Mouse (Mus musculus) intestine, postnatal 0 days (tissue): ENCODE measurements at regions not wholly inside any gene's neighbourhood (a gene's known extent, or its start where the extent isn't known, plus 50 kb on each side); places are given as distances from the start of the nearest gene placed in this dataset.

ENCODE experiments used
- ATAC-seq: fragments of 200-750 bp; cut with Nextera tagmentation; 2 replicates; pipeline ENCODE4 v1.8.0; 2017; ENCODE audit warnings: mild to moderate bottlenecking, moderate TSS enrichment, moderate library complexity
- H3K27ac ChIP-seq: fragments of 300-500 bp; sonication (generic); 2 replicates; pipeline ENCODE4 v1.5.1; 2014; ENCODE audit warnings: mild to moderate bottlenecking, low read depth, low read length, moderate library complexity
- H3K27me3 ChIP-seq: fragments of 300-500 bp; sonication (generic); replicated peaks from 2 replicates; pipeline ENCODE4 v1.6.1; 2014; ENCODE audit warnings: low read length, mixed read lengths; ENCODE audit not compliant: control insufficient read depth, insufficient read depth
- H3K36me3 ChIP-seq: fragments of 300-500 bp; sonication (generic); 2 replicates; pipeline ENCODE4 v1.6.1; 2014; ENCODE audit warnings: mild to moderate bottlenecking, moderate library complexity; ENCODE audit not compliant: control insufficient read depth, insufficient read depth
- H3K4me1 ChIP-seq: fragments of 300-500 bp; sonication (generic); replicated peaks from 2 replicates; pipeline ENCODE4 v1.6.1; 2014; ENCODE audit warnings: antibody characterized with exemption, low read length, mixed read lengths; ENCODE audit not compliant: control insufficient read depth, insufficient read depth
- H3K4me2 ChIP-seq: fragments of 300-500 bp; sonication (generic); replicated peaks from 2 replicates; pipeline ENCODE4 v1.6.1; 2014; ENCODE audit warnings: low read depth, mild to moderate bottlenecking, moderate library complexity
- H3K4me3 ChIP-seq: fragments of 300-500 bp; sonication (generic); 2 replicates; pipeline ENCODE4 v1.5.1; 2014; ENCODE audit warnings: low read depth, low read length
- H3K9ac ChIP-seq: fragments of 300-500 bp; sonication (generic); 2 replicates; pipeline ENCODE4 v1.6.1; 2014; ENCODE audit warnings: mild to moderate bottlenecking, low read depth, low read length
- H3K9me3 ChIP-seq: fragments of 300-500 bp; sonication (generic); 2 replicates; pipeline ENCODE4 v1.6.1; 2016; ENCODE audit warnings: mixed run types; ENCODE audit not compliant: control insufficient read depth
- CTCF ChIP-seq: sonication (generic); IDR thresholded peaks from 2 replicates; pipeline ENCODE4 v1.5.1; 2016; ENCODE audit warnings: low read depth, mild to moderate bottlenecking, control low read depth, antibody characterized with exemption, moderate library complexity
- WGBS: fragments of 180-500 bp; shearing (Covaris S2); extraction: QIAGEN DNeasy Blood & Tissue Kit; methylation state at CpG from one replicate; pipeline ENCODE4 v1.1.7; 2014; 5-methylcytosine and 5-hydroxymethylcytosine counted together

DNA sequence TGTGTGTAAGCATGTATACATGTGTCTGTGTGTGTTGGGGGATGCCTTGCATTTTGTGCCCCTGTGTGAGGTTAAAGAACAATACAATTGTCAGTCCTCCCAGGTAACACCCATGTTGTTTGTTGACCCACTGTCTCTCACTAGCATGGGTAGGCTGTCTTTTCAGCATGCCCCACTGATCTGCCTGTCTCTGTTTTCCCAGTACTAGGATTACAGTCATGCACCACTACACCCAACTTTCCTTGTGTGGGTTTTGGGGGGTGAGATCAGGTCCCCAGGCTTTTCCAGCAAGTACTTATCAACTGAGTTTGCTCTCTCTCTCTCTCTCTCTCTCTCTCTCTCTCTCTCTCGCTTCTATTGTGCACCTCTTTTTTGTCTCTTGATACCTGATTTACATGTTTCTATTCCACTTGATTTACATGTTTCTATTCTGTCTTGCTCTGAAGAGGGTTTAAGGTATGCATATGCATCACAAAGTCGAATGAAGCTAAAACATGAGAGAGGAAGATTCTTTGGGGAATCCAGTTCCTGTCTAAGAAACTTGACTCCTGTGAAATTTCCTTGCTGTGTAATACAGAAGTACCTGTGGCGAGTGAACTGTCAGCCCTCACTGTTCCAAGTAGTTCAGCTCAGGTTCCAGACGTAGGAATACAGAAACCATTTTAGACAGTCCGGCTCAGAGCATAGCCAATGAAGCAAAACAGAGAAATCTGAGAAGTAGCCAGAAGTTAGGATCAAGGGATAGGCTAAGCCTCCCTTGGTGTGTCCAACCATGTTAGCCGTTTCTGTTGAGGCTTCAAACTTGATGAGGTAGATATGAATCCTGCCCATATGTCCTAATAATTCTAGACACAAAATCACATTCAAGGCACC lies 491.6 kb upstream of the Kif2a start:
- ATAC-seq, result no peak
- Histone ChIP-seq H3K36me3 (no peaks in the 10 kb centered on the region), H3K4me2 (no peak overlapping the region), H3K27me3 (no peaks in the 10 kb centered on the region), H3K4me1 (no peaks in the 10 kb centered on the region), H3K9ac (no peak overlapping the region), H3K9me3 (no peaks in the 10 kb centered on the region), H3K27ac (no peak overlapping the region), H3K4me3 (no peak overlapping the region)
- TF ChIP-seq CTCF, result no peak
- 71% methylated on average over 6 of the region's 6 CpGs for WGBS

DNA sequence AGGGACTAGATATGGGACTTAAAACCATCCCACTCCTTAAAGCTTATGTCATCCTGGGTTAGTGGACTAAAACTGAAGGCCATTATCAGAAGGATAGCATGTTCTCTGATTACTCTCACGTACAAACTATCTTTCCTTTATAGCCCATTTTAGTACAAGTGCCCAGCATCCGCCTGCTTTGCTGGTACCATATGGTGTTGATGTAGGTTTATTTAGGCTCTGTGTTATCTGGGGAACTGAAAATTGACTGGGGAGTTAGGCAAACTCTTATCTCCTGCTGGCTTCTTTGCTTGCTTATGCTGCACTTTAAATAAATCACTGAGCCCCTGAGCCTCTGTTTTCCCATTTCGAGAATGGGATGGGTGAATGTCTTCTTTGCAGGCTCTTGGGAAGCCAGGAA lies 485.4 kb upstream of the Kif2a start:
- no peak overlapping the region for H3K27ac ChIP-seq
- H3K9ac ChIP-seq, result no peak overlapping the region
- no peaks in the 10 kb centered on the region for H3K4me1 ChIP-seq
- no peak for TF ChIP-seq CTCF
- no peaks in the 10 kb centered on the region for H3K36me3 ChIP-seq
- H3K4me2 ChIP-seq, result no peak overlapping the region
- no peak overlapping the region for H3K4me3 ChIP-seq
- 20% methylated on average over 3 of the region's 3 CpGs for WGBS
- no peak for ATAC-seq
- H3K9me3 ChIP-seq, result no peaks in the 10 kb centered on the region
- H3K27me3 ChIP-seq, result no peaks in the 10 kb centered on the region

DNA sequence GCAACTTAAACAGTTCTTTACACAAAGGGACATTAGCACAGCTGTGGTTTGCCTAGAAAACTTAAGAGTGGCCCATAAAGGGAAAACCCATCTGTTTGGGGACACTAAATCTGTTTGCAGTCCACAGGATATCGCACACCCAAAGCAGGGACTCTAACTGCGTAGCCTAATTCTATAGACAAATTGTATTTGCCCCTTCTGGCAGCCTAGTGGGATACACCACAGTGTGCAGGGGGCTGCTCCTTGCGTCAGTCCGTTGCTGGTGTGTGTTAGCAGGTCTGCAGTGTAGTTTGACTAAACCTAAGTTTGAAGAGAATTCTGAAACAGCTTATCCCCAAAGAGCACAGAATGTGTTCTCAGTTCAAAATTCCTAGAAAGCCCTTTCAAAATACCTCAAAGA lies 484.9 kb upstream of the Kif2a start:
- no peaks in the 10 kb centered on the region for H3K9me3 ChIP-seq
- WGBS, result 65% methylated on average over 4 of the region's 4 CpGs
- no peak overlapping the region for H3K4me3 ChIP-seq
- no peak for TF ChIP-seq CTCF
- H3K36me3 ChIP-seq, result no peaks in the 10 kb centered on the region
- ATAC-seq, result no peak
- no peak overlapping the region for H3K9ac ChIP-seq
- H3K4me1 ChIP-seq, result no peaks in the 10 kb centered on the region
- H3K27ac ChIP-seq, result no peak overlapping the region
- H3K27me3 ChIP-seq, result no peaks in the 10 kb centered on the region
- H3K4me2 ChIP-seq, result no peak overlapping the region

GRCm38 (mm10) chr13:107505318-107505717 lies 483.4 kb upstream of the Kif2a start:
- H3K27ac ChIP-seq, result no peak overlapping the region

DNA sequence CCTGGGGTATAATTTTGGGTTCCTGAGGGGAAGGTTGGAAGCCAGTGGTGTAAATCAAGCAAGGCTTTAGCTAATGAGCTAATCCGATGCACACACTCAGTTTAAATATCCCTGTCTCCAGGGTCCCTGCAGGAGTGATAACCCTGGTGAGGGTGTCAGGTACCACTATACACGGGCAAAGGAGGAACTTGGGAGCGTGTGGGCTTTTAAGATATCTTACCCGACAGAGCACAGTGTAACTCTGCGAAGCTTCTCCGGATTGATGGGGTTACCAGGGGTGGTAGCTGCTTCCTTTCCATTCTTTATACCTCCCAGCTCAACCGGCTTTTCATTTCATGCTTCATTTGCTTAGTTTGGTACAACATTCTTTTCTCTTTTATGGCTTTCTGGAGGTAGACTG lies 480.3 kb upstream of the Kif2a start:
- TF ChIP-seq CTCF, result no peak
- 60% methylated on average over 7 of the region's 7 CpGs for WGBS
- Histone ChIP-seq H3K36me3 (no peaks in the 10 kb centered on the region), H3K4me3 (no peak overlapping the region), H3K9me3 (no peaks in the 10 kb centered on the region), H3K4me1 (no peaks in the 10 kb centered on the region), H3K4me2 (no peak overlapping the region), H3K27ac (no peak overlapping the region), H3K27me3 (no peaks in the 10 kb centered on the region), H3K9ac (no peak overlapping the region)
- no peak for ATAC-seq

More at GRCm38 (mm10) chr13:107505318-107505717, 483.4 kb upstream of the Kif2a start:
- Histone ChIP-seq H3K4me1 (no peaks in the 10 kb centered on the region), H3K9me3 (no peaks in the 10 kb centered on the region), H3K4me2 (no peak overlapping the region), H3K9ac (no peak overlapping the region), H3K36me3 (no peaks in the 10 kb centered on the region), H3K27me3 (no peaks in the 10 kb centered on the region), H3K4me3 (no peak overlapping the region)
- no peak for TF ChIP-seq CTCF
- no peak for ATAC-seq

DNA sequence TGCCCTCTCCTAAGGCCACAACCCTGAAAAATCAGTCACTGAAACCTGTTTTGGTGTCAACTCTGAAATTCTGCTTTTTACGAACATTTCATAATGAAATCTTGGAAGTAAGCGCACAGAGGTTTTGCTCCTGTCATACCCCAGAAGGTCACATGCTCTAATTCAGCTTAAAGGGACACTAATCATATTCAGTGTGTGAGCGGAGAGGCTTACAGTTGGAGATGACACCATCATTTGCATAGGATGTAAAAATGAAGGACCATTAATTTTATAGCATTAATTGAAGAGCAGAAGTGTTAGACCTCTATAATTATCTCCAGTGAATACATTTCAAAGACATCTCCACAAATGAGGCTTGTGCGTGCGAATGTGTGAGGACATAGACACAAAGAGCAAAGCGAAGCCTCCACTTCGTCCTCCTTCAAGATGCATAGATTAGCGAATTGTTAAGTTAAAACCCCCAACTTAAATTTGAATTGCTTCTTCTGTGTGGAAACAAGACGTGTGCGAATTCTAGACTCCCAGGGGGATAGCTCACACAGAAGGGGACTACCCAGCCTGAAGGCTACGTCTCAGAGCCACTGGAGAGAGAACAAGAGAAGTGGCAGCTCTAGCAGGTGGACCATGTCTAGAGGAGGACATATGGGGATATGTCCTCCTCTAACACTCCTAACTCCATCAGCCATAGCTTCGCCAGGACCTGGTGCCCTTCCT lies 479.0 kb upstream of the Kif2a start:
- Histone ChIP-seq H3K9ac (no peak overlapping the region), H3K4me2 (no peak overlapping the region), H3K27ac (no peak overlapping the region), H3K4me3 (no peak overlapping the region), H3K36me3 (no peaks in the 10 kb centered on the region), H3K9me3 (no peaks in the 10 kb centered on the region), H3K4me1 (no peaks in the 10 kb centered on the region), H3K27me3 (no peaks in the 10 kb centered on the region)
- 92% methylated on average over 12 of the region's 12 CpGs for WGBS
- no peak for TF ChIP-seq CTCF
- no peak for ATAC-seq
